Mouse (Mus musculus): ENCODE results near the gene Fam131b.

Fam131b gene

GRCm38 (mm10) chr6:42330216-42330615 lies 5.8 kb upstream of the Fam131b start:
- in situ Hi-C loops (cut with MboI; ENCODE audit: low sequenced_read_pairs), result no loop called here

GRCm38 (mm10) chr6:42328757-42329156 lies 4.3 kb upstream of the Fam131b start:
- in situ Hi-C loops (cut with MboI; ENCODE audit: low sequenced_read_pairs), result no loop called here

GRCm38 (mm10) chr6:42326509-42326908 lies 2.1 kb upstream of the Fam131b start:
- in situ Hi-C loops (cut with MboI; ENCODE audit: low sequenced_read_pairs), result no loop called here

- in situ Hi-C loops (cut with MboI; ENCODE audit: low sequenced_read_pairs), result no loop called here
These were observed 796 bp upstream of the Fam131b start for GRCm38 (mm10) chr6:42325268-42325609.

- in situ Hi-C loops (cut with MboI; ENCODE audit: low sequenced_read_pairs), result no loop called here
These were observed 369 bp downstream of the Fam131b start for GRCm38 (mm10) chr6:42324067-42324481.

- in situ Hi-C loops (cut with MboI; ENCODE audit: low sequenced_read_pairs), result no loop called here
These were observed 924 bp downstream of the Fam131b start for GRCm38 (mm10) chr6:42323371-42324066.

GRCm38 (mm10) chr6:42318293-42318692 lies 6.2 kb downstream of the Fam131b start:
- in situ Hi-C loops (cut with MboI; ENCODE audit: low sequenced_read_pairs), result no loop called here

- in situ Hi-C loops (cut with MboI; ENCODE audit: low sequenced_read_pairs), result no loop called here
These were observed 13.9 kb downstream of the Fam131b start for GRCm38 (mm10) chr6:42310427-42311053.

GRCm38 (mm10) chr6:42309816-42310378 lies 14.5 kb downstream of the Fam131b start:
- in situ Hi-C loops (cut with MboI; ENCODE audit: low sequenced_read_pairs), result no loop called here

- in situ Hi-C loops (cut with MboI; ENCODE audit: low sequenced_read_pairs), result no loop called here
These were observed 25.1 kb downstream of the Fam131b start for GRCm38 (mm10) chr6:42299362-42299761.

- in situ Hi-C loops (cut with MboI; ENCODE audit: low sequenced_read_pairs), result no loop called here
These were observed 28.8 kb downstream of the Fam131b start for GRCm38 (mm10) chr6:42295549-42296094.

GRCm38 (mm10) chr6:42293327-42293726 lies 31.1 kb downstream of the Fam131b start:
- in situ Hi-C loops (cut with MboI; ENCODE audit: low sequenced_read_pairs), result no loop called here

GRCm38 (mm10) chr6:42287562-42287961 lies 36.9 kb downstream of the Fam131b start:
- in situ Hi-C loops (cut with MboI; ENCODE audit: low sequenced_read_pairs), result no loop called here

- in situ Hi-C loops (cut with MboI; ENCODE audit: low sequenced_read_pairs), result no loop called here
These were observed 38.0 kb downstream of the Fam131b start, which contains the start of gene Clcn1 for GRCm38 (mm10) chr6:42286448-42286847. Clcn1 (plus strand) TSS chr6:42286685.

GRCm38 (mm10) chr6:42282865-42283528 lies 41.4 kb downstream of the Fam131b start:
- in situ Hi-C loops (cut with MboI; ENCODE audit: low sequenced_read_pairs), result no loop called here

- in situ Hi-C loops (cut with MboI; ENCODE audit: low sequenced_read_pairs), result no loop called here
These were observed 48.3 kb downstream of the Fam131b start for GRCm38 (mm10) chr6:42276151-42276550.

GRCm38 (mm10) chr6:42270817-42271216 lies 53.6 kb downstream of the Fam131b start:
- in situ Hi-C loops (cut with MboI; ENCODE audit: low sequenced_read_pairs), result no loop called here

- in situ Hi-C loops (cut with MboI; ENCODE audit: low sequenced_read_pairs), result no loop called here
These were observed 58.8 kb downstream of the Fam131b start for GRCm38 (mm10) chr6:42265391-42266330.

All from CH12F3 (cell line).